Mouse (Mus musculus): ENCODE data around the gene Ifitm1. TPM values are rescaled to one million over a fixed set of nuclear protein-coding genes. Genes with fewer than 3 reads are reported as not detected.
A peak's percentile ranks its signal among the peaks of the same experiment; 100 is the strongest.
"Not testable (repeated sequence)": the region's sequence is repeated elsewhere in the genome, so short reads cannot be mapped to it uniquely, and the experiment has no call there.

The Ifitm1 gene
- polyA plus RNA-seq, 1 experiment from 2014 or later, result 33.5 TPM

- peak overlapping the region; percentile 63 for H3K4me2 ChIP-seq
- H3K27me3 ChIP-seq (replicated peaks; ENCODE audit: control insufficient read depth, insufficient read depth, low read length), result no peaks in the 10 kb centered on the region
- H3K4me1 ChIP-seq (replicated peaks; ENCODE audit: control insufficient read depth, insufficient read depth, low read length), result peaks cover 29% of the 10 kb centered on the region
- DNase-seq (ENCODE audit: low spot score) (peak; percentile 78), ATAC-seq (replicated peaks; ENCODE audit: low FRiP score) (peak; percentile 80)
- H3K9me3 ChIP-seq (ENCODE audit: control insufficient read depth, low read length), result no peaks in the 10 kb centered on the region
- peak overlapping the region; percentile 14; the same call in 1 of the 2 replicates for H3K4me3 ChIP-seq (ENCODE audit: low read depth, low read length)
- no peaks in the 10 kb centered on the region for H3K36me3 ChIP-seq (ENCODE audit: control insufficient read depth, insufficient read depth, low read length)
- 8% methylated on average over 20 of the region's 20 CpGs for WGBS
- peak overlapping the region; percentile 37; the same call in 1 of the 2 replicates for H3K9ac ChIP-seq (ENCODE audit: low read depth, low read length)
- no peak overlapping the region for H3K27ac ChIP-seq (ENCODE audit: low read depth, low read length)
These were observed 42.1 kb downstream of the Ifitm1 start for GRCm38 (mm10) chr7:141008938-141009660.

- WGBS, result 78% methylated on average over 9 of the region's 9 CpGs
- no peak overlapping the region for H3K27ac ChIP-seq (ENCODE audit: low read depth, low read length)
- no peak overlapping the region for H3K4me3 ChIP-seq (ENCODE audit: low read depth, low read length)
- DNase-seq (ENCODE audit: low spot score) (no peak), ATAC-seq (replicated peaks; ENCODE audit: low FRiP score) (no peak)
- H3K36me3 ChIP-seq (ENCODE audit: control insufficient read depth, insufficient read depth, low read length), result no peaks in the 10 kb centered on the region
- H3K4me1 ChIP-seq (replicated peaks; ENCODE audit: control insufficient read depth, insufficient read depth, low read length), result peaks cover 29% of the 10 kb centered on the region
- no peak overlapping the region for H3K9ac ChIP-seq (ENCODE audit: low read depth, low read length)
- no peaks in the 10 kb centered on the region for H3K9me3 ChIP-seq (ENCODE audit: control insufficient read depth, low read length)
- no peaks in the 10 kb centered on the region for H3K27me3 ChIP-seq (replicated peaks; ENCODE audit: control insufficient read depth, insufficient read depth, low read length)
- H3K4me2 ChIP-seq, result peak overlapping the region; percentile 61
These were observed 42.6 kb downstream of the Ifitm1 start for GRCm38 (mm10) chr7:141009665-141010064.

- Histone ChIP-seq H3K27ac (ENCODE audit: low read depth, low read length) (0 out of 2 replicates have a peak within 1 kb of the TSS, but pooled peaks have one; percentile 26), H3K4me2 (peak within 1 kb of the TSS; percentile 61), H3K9ac (ENCODE audit: low read depth, low read length) (peak within 1 kb of the TSS; percentile 42), H3K4me1 (replicated peaks; ENCODE audit: control insufficient read depth, insufficient read depth, low read length) (peaks cover 29% of the 10 kb centered on the region), H3K9me3 (ENCODE audit: control insufficient read depth, low read length) (no peaks in the 10 kb centered on the region), H3K4me3 (ENCODE audit: low read depth, low read length) (peak within 1 kb of the TSS; percentile 38), H3K36me3 (ENCODE audit: control insufficient read depth, insufficient read depth, low read length) (no peaks in the 10 kb centered on the region), H3K27me3 (replicated peaks; ENCODE audit: control insufficient read depth, insufficient read depth, low read length) (no peaks in the 10 kb centered on the region)
- no peak for DNase-seq (ENCODE audit: low spot score)
- WGBS, result 14% methylated on average over 10 of the region's 10 CpGs
- no peak for ATAC-seq (replicated peaks; ENCODE audit: low FRiP score)
These were observed 43.6 kb downstream of the Ifitm1 start, which contains the start of gene Ifitm3 for GRCm38 (mm10) chr7:141010593-141010992. Gene Ifitm3 (minus strand): TSS chr7:141010770.

- no peaks in the 10 kb centered on the region for H3K9me3 ChIP-seq (ENCODE audit: control insufficient read depth, low read length)
- ATAC-seq (replicated peaks; ENCODE audit: low FRiP score), result peak; percentile 59
- no peak for DNase-seq (ENCODE audit: low spot score)
- peak overlapping the region; percentile 8 for H3K4me2 ChIP-seq
- H3K36me3 ChIP-seq (ENCODE audit: control insufficient read depth, insufficient read depth, low read length), result no peaks in the 10 kb centered on the region
- 0 out of 2 replicates have a peak overlapping the region, but pooled peaks have one; percentile 26 for H3K27ac ChIP-seq (ENCODE audit: low read depth, low read length)
- 71% methylated on average over 7 of the region's 7 CpGs for WGBS
- H3K9ac ChIP-seq (ENCODE audit: low read depth, low read length), result no peak overlapping the region; the same call in 1 of the 2 replicates
- H3K27me3 ChIP-seq (replicated peaks; ENCODE audit: control insufficient read depth, insufficient read depth, low read length), result no peaks in the 10 kb centered on the region
- H3K4me3 ChIP-seq (ENCODE audit: low read depth, low read length), result no peak overlapping the region
- H3K4me1 ChIP-seq (replicated peaks; ENCODE audit: control insufficient read depth, insufficient read depth, low read length), result peaks cover 29% of the 10 kb centered on the region
These were observed 44.3 kb downstream of the Ifitm1 start for GRCm38 (mm10) chr7:141011238-141011770.

- DNase-seq (ENCODE audit: low spot score) (no peak), ATAC-seq (replicated peaks; ENCODE audit: low FRiP score) (no peak)
- Histone ChIP-seq H3K27ac (ENCODE audit: low read depth, low read length) (no peak overlapping the region), H3K4me2 (no peak overlapping the region), H3K9ac (ENCODE audit: low read depth, low read length) (no peak overlapping the region), H3K9me3 (ENCODE audit: control insufficient read depth, low read length) (no peaks in the 10 kb centered on the region), H3K36me3 (ENCODE audit: control insufficient read depth, insufficient read depth, low read length) (no peaks in the 10 kb centered on the region), H3K27me3 (replicated peaks; ENCODE audit: control insufficient read depth, insufficient read depth, low read length) (no peaks in the 10 kb centered on the region), H3K4me3 (ENCODE audit: low read depth, low read length) (no peak overlapping the region), H3K4me1 (replicated peaks; ENCODE audit: control insufficient read depth, insufficient read depth, low read length) (peaks cover under 1% of the 10 kb centered on the region; the same call in 1 of the 2 replicates)
- WGBS, result 76% methylated on average over 10 of the region's 10 CpGs
These were observed 50.0 kb downstream of the Ifitm1 start for GRCm38 (mm10) chr7:141016707-141017697.

GRCm38 (mm10) chr7:141017824-141018223, 50.8 kb downstream of the Ifitm1 start, which contains the start of gene Ifitm6:
Gene Ifitm6 (minus strand): TSS chr7:141017924.
- H3K4me3 ChIP-seq (ENCODE audit: low read depth, low read length); H3K4me2 ChIP-seq; H3K9ac ChIP-seq (ENCODE audit: low read depth, low read length); H3K4me1 ChIP-seq (replicated peaks; ENCODE audit: control insufficient read depth, insufficient read depth, low read length); H3K36me3 ChIP-seq (ENCODE audit: control insufficient read depth, insufficient read depth, low read length); H3K27me3 ChIP-seq (replicated peaks; ENCODE audit: control insufficient read depth, insufficient read depth, low read length); H3K27ac ChIP-seq (ENCODE audit: low read depth, low read length); H3K9me3 ChIP-seq (ENCODE audit: control insufficient read depth, low read length); DNase-seq (ENCODE audit: low spot score); ATAC-seq (replicated peaks; ENCODE audit: low FRiP score): not testable (repeated sequence)
- 95% methylated on average over 1 of the region's 1 CpGs for WGBS

- no peak overlapping the region for H3K4me3 ChIP-seq (ENCODE audit: low read depth, low read length)
- 84% methylated on average over 5 of the region's 5 CpGs for WGBS
- no peaks in the 10 kb centered on the region for H3K4me1 ChIP-seq (replicated peaks; ENCODE audit: control insufficient read depth, insufficient read depth, low read length)
- no peaks in the 10 kb centered on the region for H3K36me3 ChIP-seq (ENCODE audit: control insufficient read depth, insufficient read depth, low read length)
- no peak overlapping the region for H3K9ac ChIP-seq (ENCODE audit: low read depth, low read length)
- no peaks in the 10 kb centered on the region for H3K27me3 ChIP-seq (replicated peaks; ENCODE audit: control insufficient read depth, insufficient read depth, low read length)
- H3K27ac ChIP-seq (ENCODE audit: low read depth, low read length), result no peak overlapping the region
- no peak overlapping the region for H3K4me2 ChIP-seq
- no peak for DNase-seq (ENCODE audit: low spot score)
- no peaks in the 10 kb centered on the region for H3K9me3 ChIP-seq (ENCODE audit: control insufficient read depth, low read length)
- no peak for ATAC-seq (replicated peaks; ENCODE audit: low FRiP score)
These were observed 52.0 kb downstream of the Ifitm1 start for GRCm38 (mm10) chr7:141019028-141019427.

Data from liver, embryonic 11.5 days (tissue).